Mouse (Mus musculus): Measurements from ENCODE around the gene Cfap299. TPM values are rescaled to one million over a fixed set of nuclear protein-coding genes. Genes with fewer than 3 reads are reported as not detected.

Cfap299 gene
- polyA plus RNA-seq, 1 experiment from 2014 or later, result 0.73 TPM

GRCm38 (mm10) chr5:98477261-98477660 is 148.2 kb downstream of the Cfap299 start:
- Histone ChIP-seq H3K27ac (no peak overlapping the region), H3K4me1 (replicated peaks) (no peaks in the 10 kb centered on the region), H3K4me3 (replicated peaks) (no peak overlapping the region), H3K4me2 (replicated peaks) (no peak overlapping the region), H3K36me3 (no peaks in the 10 kb centered on the region), H3K27me3 (no peaks in the 10 kb centered on the region), H3K9me3 (no peaks in the 10 kb centered on the region), H3K9ac (replicated peaks) (no peak overlapping the region)
- WGBS, result 92% methylated on average over 8 of the region's 8 CpGs
- no peak for ATAC-seq

GRCm38 (mm10) chr5:98483507-98483906 is 154.4 kb downstream of the Cfap299 start:
- 75% methylated on average over 5 of the region's 5 CpGs for WGBS
- Histone ChIP-seq H3K9ac (replicated peaks) (no peak overlapping the region), H3K4me2 (replicated peaks) (no peak overlapping the region), H3K27ac (no peak overlapping the region), H3K27me3 (no peaks in the 10 kb centered on the region), H3K4me3 (replicated peaks) (no peak overlapping the region), H3K9me3 (no peaks in the 10 kb centered on the region), H3K4me1 (replicated peaks) (no peaks in the 10 kb centered on the region), H3K36me3 (no peaks in the 10 kb centered on the region)
- no peak for ATAC-seq

- H3K4me3 ChIP-seq (replicated peaks), result no peak overlapping the region
- no peaks in the 10 kb centered on the region for H3K27me3 ChIP-seq
- 91% methylated on average over 1 of the region's 1 CpGs for WGBS
- H3K27ac ChIP-seq, result no peak overlapping the region
- H3K4me2 ChIP-seq (replicated peaks), result no peak overlapping the region
- no peak for ATAC-seq
- no peaks in the 10 kb centered on the region for H3K4me1 ChIP-seq (replicated peaks)
- H3K9ac ChIP-seq (replicated peaks), result no peak overlapping the region
- H3K9me3 ChIP-seq, result no peaks in the 10 kb centered on the region
- no peaks in the 10 kb centered on the region for H3K36me3 ChIP-seq
These were observed 156.1 kb downstream of the Cfap299 start for GRCm38 (mm10) chr5:98485189-98485588.

DNA sequence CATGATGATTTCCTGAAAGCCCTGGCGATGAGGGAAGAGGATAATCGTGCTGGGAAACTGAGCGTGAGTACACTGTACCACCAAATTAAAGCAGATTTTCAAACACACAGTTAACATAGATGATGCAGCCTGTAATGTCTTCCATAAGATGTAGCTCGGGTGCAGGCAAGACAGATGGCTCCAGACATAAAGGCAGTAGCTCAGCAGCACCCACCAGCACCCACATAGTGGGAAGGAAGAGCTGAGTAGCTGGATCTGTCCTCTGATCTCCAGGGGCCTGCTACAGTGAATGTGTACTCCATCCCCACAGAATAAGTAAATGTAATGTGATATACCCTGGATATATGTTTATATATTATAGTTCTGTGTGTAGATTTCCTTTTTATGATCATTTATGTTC is 169.2 kb downstream of the Cfap299 start:
- no peak overlapping the region for H3K4me3 ChIP-seq (replicated peaks)
- 92% methylated on average over 4 of the region's 4 CpGs for WGBS
- H3K27ac ChIP-seq, result no peak overlapping the region
- H3K9me3 ChIP-seq, result no peaks in the 10 kb centered on the region
- no peak overlapping the region for H3K9ac ChIP-seq (replicated peaks)
- H3K4me1 ChIP-seq (replicated peaks), result no peaks in the 10 kb centered on the region
- no peak for ATAC-seq
- no peak overlapping the region for H3K4me2 ChIP-seq (replicated peaks)
- H3K36me3 ChIP-seq, result no peaks in the 10 kb centered on the region
- no peaks in the 10 kb centered on the region for H3K27me3 ChIP-seq

DNA sequence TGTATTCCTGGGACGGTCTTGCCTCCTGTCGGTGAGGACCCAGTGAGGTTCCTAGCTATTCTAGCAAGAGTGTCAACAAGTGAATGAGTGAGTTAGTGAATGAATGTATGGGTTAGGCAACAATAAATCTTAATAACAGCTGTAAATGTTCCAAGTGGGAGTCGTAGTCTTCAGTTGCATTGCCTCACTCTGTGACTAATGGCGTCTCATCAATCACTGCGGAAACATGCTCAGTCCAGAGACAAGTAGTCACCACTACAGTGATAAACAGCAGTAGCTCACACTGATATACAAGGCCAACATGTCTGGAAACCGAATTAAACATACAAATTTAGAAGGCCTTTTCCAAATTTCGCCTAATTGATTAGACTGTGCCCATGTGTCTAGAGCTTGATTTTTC is 187.1 kb downstream of the Cfap299 start:
- WGBS, result 89% methylated on average over 7 of the region's 7 CpGs
- H3K27ac ChIP-seq, result no peak overlapping the region
- no peaks in the 10 kb centered on the region for H3K27me3 ChIP-seq
- ATAC-seq, result no peak
- no peak overlapping the region for H3K4me3 ChIP-seq (replicated peaks)
- H3K9ac ChIP-seq (replicated peaks), result no peak overlapping the region
- H3K36me3 ChIP-seq, result no peaks in the 10 kb centered on the region
- H3K9me3 ChIP-seq, result no peaks in the 10 kb centered on the region
- no peaks in the 10 kb centered on the region for H3K4me1 ChIP-seq (replicated peaks)
- H3K4me2 ChIP-seq (replicated peaks), result no peak overlapping the region

DNA sequence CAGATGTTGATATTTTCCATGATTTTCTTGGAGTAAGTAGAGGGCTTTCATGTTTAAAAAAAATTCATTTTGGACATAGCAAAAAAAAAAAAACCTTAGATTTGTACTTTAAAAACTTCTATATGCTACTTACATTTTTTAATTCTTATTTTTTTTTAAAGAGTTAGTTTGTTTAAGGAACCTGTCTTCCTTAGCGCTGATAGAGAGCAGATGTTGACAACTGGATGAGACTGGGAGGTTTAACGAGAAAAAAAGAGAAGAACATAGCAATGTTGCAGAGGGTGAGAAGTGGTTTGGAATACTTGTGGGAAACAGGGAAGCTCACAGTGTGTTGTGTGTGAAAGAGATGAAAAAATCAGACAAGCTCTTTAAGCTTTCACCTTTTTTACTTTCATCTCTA is 191.0 kb downstream of the Cfap299 start:
- Histone ChIP-seq H3K27me3 (no peaks in the 10 kb centered on the region), H3K4me1 (replicated peaks) (no peaks in the 10 kb centered on the region), H3K4me2 (replicated peaks) (no peak overlapping the region), H3K4me3 (replicated peaks) (no peak overlapping the region), H3K27ac (no peak overlapping the region), H3K9me3 (no peaks in the 10 kb centered on the region), H3K9ac (replicated peaks) (no peak overlapping the region), H3K36me3 (no peaks in the 10 kb centered on the region)
- ATAC-seq, result no peak
- WGBS, result 91% methylated on average over 2 of the region's 2 CpGs

GRCm38 (mm10) chr5:98522270-98522977 is 193.3 kb downstream of the Cfap299 start:
- ATAC-seq, result no peak
- Histone ChIP-seq H3K9ac (replicated peaks) (no peak overlapping the region), H3K36me3 (no peaks in the 10 kb centered on the region), H3K4me3 (replicated peaks) (no peak overlapping the region), H3K4me2 (replicated peaks) (no peak overlapping the region), H3K27me3 (no peaks in the 10 kb centered on the region), H3K4me1 (replicated peaks) (no peaks in the 10 kb centered on the region), H3K9me3 (no peaks in the 10 kb centered on the region), H3K27ac (no peak overlapping the region)
- 95% methylated on average over 7 of the region's 7 CpGs for WGBS

DNA sequence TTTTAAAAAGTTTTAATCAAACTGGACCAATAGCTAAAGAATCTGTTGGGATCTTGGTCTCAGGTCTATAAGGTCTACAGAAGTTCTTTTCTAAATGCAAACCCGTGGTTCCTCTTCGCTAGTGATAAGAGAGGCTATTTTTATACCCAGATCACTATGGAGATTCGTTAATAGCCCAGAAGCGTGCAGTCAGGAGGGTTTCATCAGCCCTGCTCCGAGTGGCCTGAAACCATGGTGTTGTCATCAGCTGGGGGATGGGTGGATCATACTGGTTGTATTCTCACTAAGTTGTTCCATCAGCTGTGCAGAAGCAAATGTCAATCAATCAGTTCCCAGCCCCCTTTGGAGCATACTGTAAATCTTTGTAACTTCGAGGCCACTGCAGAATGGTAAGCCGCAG is 193.9 kb downstream of the Cfap299 start:
- no peak overlapping the region for H3K9ac ChIP-seq (replicated peaks)
- H3K9me3 ChIP-seq, result no peaks in the 10 kb centered on the region
- no peak for ATAC-seq
- H3K27ac ChIP-seq, result no peak overlapping the region
- no peaks in the 10 kb centered on the region for H3K4me1 ChIP-seq (replicated peaks)
- no peaks in the 10 kb centered on the region for H3K36me3 ChIP-seq
- H3K27me3 ChIP-seq, result no peaks in the 10 kb centered on the region
- no peak overlapping the region for H3K4me2 ChIP-seq (replicated peaks)
- 87% methylated on average over 7 of the region's 7 CpGs for WGBS
- no peak overlapping the region for H3K4me3 ChIP-seq (replicated peaks)

DNA sequence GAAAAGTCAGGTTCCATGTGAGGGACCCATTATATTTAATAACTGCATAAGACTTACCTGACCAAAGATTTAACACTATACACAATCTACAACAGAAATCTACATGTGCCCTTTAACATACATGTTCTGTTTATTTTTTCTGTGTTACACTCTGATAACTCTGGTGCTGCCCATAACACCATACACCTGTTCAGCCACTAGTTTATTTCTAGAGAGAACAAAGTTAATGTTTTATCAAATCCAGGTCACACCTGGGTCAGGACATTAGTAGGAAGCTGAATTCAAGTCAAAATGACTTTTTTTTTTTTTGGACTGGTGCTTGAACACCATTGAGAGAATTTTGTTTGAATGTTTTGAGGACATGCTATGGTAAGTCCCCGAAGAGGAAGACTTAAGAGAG is 194.7 kb downstream of the Cfap299 start:
- no peaks in the 10 kb centered on the region for H3K4me1 ChIP-seq (replicated peaks)
- no peaks in the 10 kb centered on the region for H3K9me3 ChIP-seq
- no peak for ATAC-seq
- no peaks in the 10 kb centered on the region for H3K36me3 ChIP-seq
- no peak overlapping the region for H3K4me3 ChIP-seq (replicated peaks)
- no peak overlapping the region for H3K27ac ChIP-seq
- 70% methylated on average over 1 of the region's 1 CpGs for WGBS
- no peak overlapping the region for H3K4me2 ChIP-seq (replicated peaks)
- H3K9ac ChIP-seq (replicated peaks), result no peak overlapping the region
- no peaks in the 10 kb centered on the region for H3K27me3 ChIP-seq

DNA sequence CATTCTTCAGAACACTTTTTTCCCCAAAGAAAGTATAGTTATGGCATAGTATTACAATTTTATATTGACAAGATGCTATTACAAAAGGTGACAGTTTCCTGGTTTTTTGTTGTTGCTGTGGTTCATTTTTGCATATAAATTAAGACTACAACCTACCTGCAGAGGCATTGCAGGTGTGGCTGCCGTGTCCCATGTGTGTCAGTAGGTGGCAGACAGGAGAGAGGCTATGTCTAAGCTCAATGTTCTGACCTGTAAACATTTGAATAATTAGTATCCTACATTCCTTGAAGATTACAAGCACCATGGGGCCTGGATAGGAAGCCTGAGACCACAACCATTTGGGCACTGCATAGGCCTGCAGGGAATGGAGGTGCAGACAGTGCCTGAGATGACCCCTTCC is 212.2 kb downstream of the Cfap299 start:
- Histone ChIP-seq H3K9ac (replicated peaks) (no peak overlapping the region), H3K27me3 (no peaks in the 10 kb centered on the region), H3K4me3 (replicated peaks) (no peak overlapping the region), H3K4me2 (replicated peaks) (no peak overlapping the region), H3K27ac (no peak overlapping the region), H3K9me3 (no peaks in the 10 kb centered on the region), H3K36me3 (no peaks in the 10 kb centered on the region), H3K4me1 (replicated peaks) (no peaks in the 10 kb centered on the region)
- ATAC-seq, result no peak
- 83% methylated on average over 1 of the region's 1 CpGs for WGBS

DNA sequence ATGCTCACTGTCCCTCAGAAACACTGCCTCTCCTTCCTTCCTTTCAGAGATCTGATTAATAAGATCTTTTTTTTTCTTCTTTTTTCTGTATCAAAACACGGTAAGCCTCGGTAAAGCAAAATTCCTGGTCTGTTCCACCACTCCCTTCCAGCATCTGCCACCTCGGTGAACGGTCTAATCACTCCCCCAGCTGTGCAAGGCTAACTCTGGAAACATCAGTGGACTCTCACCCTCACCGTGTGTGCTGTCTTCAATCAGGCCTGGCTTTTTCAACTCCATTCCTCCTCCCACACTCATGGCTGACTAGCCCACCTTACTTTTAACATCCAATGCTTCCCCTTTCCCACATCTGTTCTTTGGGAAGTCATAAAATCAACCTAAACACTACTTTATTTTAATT is 221.2 kb downstream of the Cfap299 start:
- H3K4me3 ChIP-seq (replicated peaks), result no peak overlapping the region
- H3K36me3 ChIP-seq, result no peaks in the 10 kb centered on the region
- no peaks in the 10 kb centered on the region for H3K4me1 ChIP-seq (replicated peaks)
- WGBS, result 67% methylated on average over 5 of the region's 5 CpGs
- no peak for ATAC-seq
- no peak overlapping the region for H3K9ac ChIP-seq (replicated peaks)
- no peaks in the 10 kb centered on the region for H3K9me3 ChIP-seq
- H3K4me2 ChIP-seq (replicated peaks), result no peak overlapping the region
- H3K27me3 ChIP-seq, result no peaks in the 10 kb centered on the region
- no peak overlapping the region for H3K27ac ChIP-seq

- Histone ChIP-seq H3K36me3 (no peaks in the 10 kb centered on the region), H3K9ac (replicated peaks) (no peak overlapping the region), H3K4me1 (replicated peaks) (no peaks in the 10 kb centered on the region), H3K27ac (no peak overlapping the region), H3K4me2 (replicated peaks) (no peak overlapping the region), H3K4me3 (replicated peaks) (no peak overlapping the region), H3K27me3 (no peaks in the 10 kb centered on the region), H3K9me3 (no peaks in the 10 kb centered on the region)
- WGBS, result 90% methylated on average over 1 of the region's 1 CpGs
- ATAC-seq, result no peak
These were observed 221.8 kb downstream of the Cfap299 start for GRCm38 (mm10) chr5:98550873-98551272.

DNA sequence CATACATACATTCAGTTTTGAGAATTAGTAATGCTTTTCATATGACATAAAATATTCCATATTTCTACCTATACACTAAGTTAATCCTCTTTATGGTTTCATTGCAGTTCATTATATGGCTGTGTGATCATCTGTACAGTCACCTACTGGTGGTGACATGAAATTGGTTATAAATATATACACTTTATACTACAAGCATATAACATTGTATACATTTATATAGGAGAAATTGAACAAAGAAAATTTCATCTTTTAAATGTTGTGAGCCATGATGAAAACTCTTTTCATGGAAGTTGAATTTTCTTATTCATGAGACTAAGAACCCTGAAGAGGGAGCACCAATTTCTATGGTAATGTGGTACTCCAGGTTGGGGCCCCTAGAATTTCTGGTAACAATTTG is 223.3 kb downstream of the Cfap299 start, which contains the start of gene Gm11111:
Gm11111 (plus strand) TSS at position 301 of the 400 bp plus-strand sequence.
- Histone ChIP-seq H3K27ac (no peak within 1 kb of the TSS), H3K27me3 (no peaks in the 10 kb centered on the region), H3K4me2 (replicated peaks) (no peak within 1 kb of the TSS), H3K4me1 (replicated peaks) (no peaks in the 10 kb centered on the region), H3K36me3 (no peaks in the 10 kb centered on the region), H3K4me3 (replicated peaks) (no peak within 1 kb of the TSS), H3K9me3 (no peaks in the 10 kb centered on the region), H3K9ac (replicated peaks) (no peak within 1 kb of the TSS)
- ATAC-seq, result no peak
